Mouse (Mus musculus): ENCODE measurements around the gene Sac3d1. TPM values are rescaled to one million over a fixed set of nuclear protein-coding genes. Genes with fewer than 3 reads are reported as not detected.
A peak's percentile ranks its signal among the peaks of the same experiment; 100 is the strongest.

Gene Sac3d1
- polyA plus RNA-seq, 1 experiment from 2014 or later = 50.8 TPM

DNA sequence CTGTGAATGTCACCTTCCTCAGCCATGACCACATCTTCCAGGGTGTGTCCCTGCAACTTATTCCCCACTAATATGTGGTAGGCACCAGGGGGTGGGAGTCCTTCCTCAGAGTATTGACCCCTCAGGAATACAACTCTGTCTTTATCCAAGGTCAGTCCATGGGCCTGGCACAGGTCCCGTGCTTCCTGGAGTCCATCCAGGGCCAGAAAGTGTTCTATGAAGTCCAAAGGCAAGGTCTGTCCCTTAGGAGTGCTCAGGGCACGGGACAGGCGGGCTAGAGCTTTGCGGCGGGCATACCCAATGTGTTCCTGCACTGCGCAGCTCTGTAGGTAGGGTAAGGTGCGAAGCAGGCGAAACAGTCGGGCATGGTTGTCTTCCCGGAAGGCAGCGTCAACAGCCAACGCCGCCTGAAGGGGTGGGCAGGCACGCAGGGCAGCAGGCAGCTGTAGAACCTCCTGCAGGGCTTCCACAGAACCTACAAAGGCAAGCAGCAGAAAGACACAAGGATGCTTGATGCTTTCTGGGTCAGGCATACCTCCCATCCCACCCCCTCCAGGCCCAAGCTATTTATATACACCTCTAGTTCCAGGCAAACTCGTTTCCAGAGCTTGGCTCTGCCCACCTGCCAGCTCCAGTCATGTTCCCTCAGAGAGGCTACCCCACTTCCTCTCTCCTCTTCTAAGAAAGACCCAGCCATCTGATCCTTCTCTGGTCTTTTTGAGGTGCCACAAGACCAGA, 2.2 kb downstream of the Sac3d1 start:
- Histone ChIP-seq H3K4me2 (replicated peaks) (0 out of 2 replicates have a peak overlapping the region, but pooled peaks have one; percentile 95), H3K27me3 (no peaks in the 10 kb centered on the region), H3K9me3 (no peaks in the 10 kb centered on the region), H3K9ac (replicated peaks) (no peak overlapping the region), H3K36me3 (peaks cover 24% of the 10 kb centered on the region), H3K27ac (replicated peaks) (no peak overlapping the region), H3K4me3 (0 out of 2 replicates have a peak overlapping the region, but pooled peaks have one; percentile 89), H3K4me1 (peaks cover 23% of the 10 kb centered on the region)
- no peak for ATAC-seq (ENCODE audit: low FRiP score, low read depth)
- 94% methylated on average over 15 of the region's 15 CpGs for WGBS

DNA sequence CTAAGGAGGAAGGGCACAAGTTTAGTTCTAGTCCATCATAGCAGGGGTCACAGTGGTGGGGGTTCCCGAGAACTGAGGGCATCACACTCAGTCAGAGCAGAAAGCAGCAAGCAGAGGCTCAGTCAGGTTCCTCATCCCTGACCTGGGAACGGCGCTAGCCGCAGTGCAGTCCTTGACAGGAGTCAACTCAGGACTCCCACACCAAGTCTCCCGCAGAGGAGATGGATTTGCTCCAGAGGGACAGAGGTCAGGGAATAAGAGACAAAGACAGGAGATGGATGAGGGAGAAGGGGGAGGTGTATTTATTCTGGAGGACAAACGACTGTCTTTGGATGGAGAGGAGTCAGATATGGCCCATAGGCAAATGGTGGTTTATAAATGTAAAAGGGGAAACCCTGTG, 5.3 kb downstream of the Sac3d1 start:
- H3K27me3 ChIP-seq = no peaks in the 10 kb centered on the region
- no peak overlapping the region for H3K27ac ChIP-seq (replicated peaks)
- no peak overlapping the region for H3K4me3 ChIP-seq
- H3K9me3 ChIP-seq = no peaks in the 10 kb centered on the region
- no peak overlapping the region for H3K4me2 ChIP-seq (replicated peaks)
- peaks cover 24% of the 10 kb centered on the region for H3K36me3 ChIP-seq
- no peak overlapping the region for H3K9ac ChIP-seq (replicated peaks)
- H3K4me1 ChIP-seq = peaks cover 12% of the 10 kb centered on the region
- WGBS = 72% methylated on average over 6 of the region's 6 CpGs
- ATAC-seq (ENCODE audit: low FRiP score, low read depth) = no peak

DNA sequence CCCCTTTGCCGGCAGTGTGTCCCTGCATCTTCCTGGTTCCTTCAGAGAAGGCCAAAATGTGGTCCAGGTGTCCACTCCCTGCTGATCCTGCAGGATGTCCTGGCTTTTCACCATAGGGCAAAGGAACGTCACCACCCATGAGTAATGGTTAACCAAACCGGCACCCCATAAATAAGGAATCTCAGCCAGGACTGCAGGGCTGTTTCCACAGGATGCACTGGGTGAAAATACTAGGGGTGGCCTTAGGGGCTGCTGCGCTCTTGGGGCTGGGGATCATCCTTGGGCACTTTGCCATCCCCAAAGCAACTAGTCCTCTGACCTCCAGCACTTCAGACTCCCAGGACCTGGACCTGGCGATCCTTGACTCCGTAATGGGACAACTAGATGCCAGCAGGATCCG, 12.9 kb downstream of the Sac3d1 start, which contains the start of gene Naaladl1:
TSS of gene Naaladl1 (plus strand) at position 197 of the 400 bp plus-strand sequence.
- Histone ChIP-seq H3K4me1 (no peaks in the 10 kb centered on the region), H3K27me3 (no peaks in the 10 kb centered on the region), H3K27ac (replicated peaks) (no peak within 1 kb of the TSS), H3K36me3 (no peaks in the 10 kb centered on the region), H3K4me2 (replicated peaks) (no peak within 1 kb of the TSS), H3K9me3 (no peaks in the 10 kb centered on the region), H3K4me3 (no peak within 1 kb of the TSS), H3K9ac (replicated peaks) (no peak within 1 kb of the TSS)
- no peak for ATAC-seq (ENCODE audit: low FRiP score, low read depth)
- WGBS = 84% methylated on average over 7 of the region's 7 CpGs

DNA sequence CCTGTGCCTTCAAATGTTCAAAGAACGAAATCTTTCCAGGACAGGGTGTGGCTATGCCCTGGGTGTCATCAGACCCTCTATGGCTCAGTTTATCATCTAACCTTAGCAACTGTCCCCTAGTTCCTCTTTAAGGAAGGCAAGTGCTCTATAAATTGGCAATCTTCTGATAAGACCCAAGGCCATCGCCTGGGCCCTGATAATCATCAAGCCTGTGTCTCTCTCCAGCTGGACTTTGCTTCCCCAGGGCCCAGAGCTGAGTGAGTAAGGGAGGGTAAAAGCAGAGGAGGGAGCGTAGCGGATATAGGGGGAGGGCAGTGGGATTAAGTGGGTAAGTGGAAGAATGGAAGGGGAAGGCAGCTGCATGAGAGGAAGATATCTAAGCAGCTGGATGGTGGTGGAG, 14.0 kb downstream of the Sac3d1 start:
- Histone ChIP-seq H3K4me1 (no peaks in the 10 kb centered on the region), H3K27me3 (no peaks in the 10 kb centered on the region), H3K4me2 (replicated peaks) (no peak overlapping the region), H3K9me3 (no peaks in the 10 kb centered on the region), H3K4me3 (no peak overlapping the region), H3K27ac (replicated peaks) (no peak overlapping the region), H3K9ac (replicated peaks) (no peak overlapping the region), H3K36me3 (0 out of 2 replicates have a peak, but pooled peaks cover 2% of the 10 kb centered on the region)
- ATAC-seq (ENCODE audit: low FRiP score, low read depth) = no peak
- 71% methylated on average over 4 of the region's 4 CpGs for WGBS

DNA sequence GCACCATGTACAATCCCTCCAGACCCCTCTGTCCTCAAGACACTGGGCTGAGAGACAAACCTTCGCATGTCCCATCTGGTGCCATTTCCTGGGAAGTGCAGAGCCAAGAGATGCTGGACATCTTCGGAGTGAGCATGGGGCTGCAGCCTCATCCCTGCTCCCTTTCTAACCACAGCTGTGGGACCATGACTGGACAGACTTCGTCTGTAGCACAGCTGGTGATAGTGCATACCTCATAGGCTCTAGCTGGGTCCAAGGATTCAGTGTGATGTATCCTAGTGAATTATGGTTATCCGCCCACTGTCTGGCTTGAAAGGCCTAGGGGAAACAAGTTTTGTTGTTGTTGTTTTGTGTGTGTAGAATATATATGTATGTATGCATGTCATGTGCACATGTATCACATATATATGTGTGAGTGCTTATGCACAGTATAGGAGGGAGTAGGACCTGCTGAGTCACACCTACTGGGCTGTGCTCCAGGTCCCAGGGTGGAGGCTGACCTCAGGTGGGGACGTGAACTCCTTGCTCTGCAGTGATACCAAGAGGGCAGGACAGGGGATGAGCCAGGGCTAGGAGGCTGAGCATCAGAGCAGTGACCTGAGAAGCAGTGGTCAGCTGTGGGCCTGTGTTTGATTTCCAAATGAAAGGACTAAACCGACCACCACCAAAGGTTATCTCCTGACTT, 16.1 kb downstream of the Sac3d1 start:
- H3K4me2 ChIP-seq (replicated peaks) = no peak overlapping the region
- no peaks in the 10 kb centered on the region for H3K9me3 ChIP-seq
- H3K4me3 ChIP-seq = no peak overlapping the region
- no peaks in the 10 kb centered on the region for H3K27me3 ChIP-seq
- 82% methylated on average over 6 of the region's 6 CpGs for WGBS
- H3K4me1 ChIP-seq = no peaks in the 10 kb centered on the region
- H3K9ac ChIP-seq (replicated peaks) = no peak overlapping the region
- no peak for ATAC-seq (ENCODE audit: low FRiP score, low read depth)
- H3K27ac ChIP-seq (replicated peaks) = no peak overlapping the region
- peaks cover 2% of the 10 kb centered on the region; the same call in 1 of the 2 replicates for H3K36me3 ChIP-seq

DNA sequence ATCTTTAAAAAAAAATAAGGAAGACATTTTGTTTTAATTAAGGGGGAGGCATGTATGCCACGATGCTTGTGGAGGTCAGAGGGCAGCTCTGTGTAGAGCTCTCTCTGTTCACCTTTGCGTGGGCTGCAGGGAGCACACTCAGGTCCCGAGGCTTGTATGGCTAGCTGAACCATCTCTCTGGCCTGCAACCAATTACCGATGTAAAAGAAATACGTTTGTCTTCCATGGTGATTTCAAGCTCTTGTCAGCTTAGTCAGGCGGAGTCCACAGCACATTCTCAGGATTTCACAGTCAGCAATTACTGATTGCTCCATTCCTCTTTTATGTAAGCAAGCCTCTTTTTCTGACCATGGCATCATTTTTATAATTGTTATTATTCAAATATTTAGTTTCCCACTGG, 17.3 kb downstream of the Sac3d1 start:
- 83% methylated on average over 6 of the region's 6 CpGs for WGBS
- no peak for ATAC-seq (ENCODE audit: low FRiP score, low read depth)

DNA sequence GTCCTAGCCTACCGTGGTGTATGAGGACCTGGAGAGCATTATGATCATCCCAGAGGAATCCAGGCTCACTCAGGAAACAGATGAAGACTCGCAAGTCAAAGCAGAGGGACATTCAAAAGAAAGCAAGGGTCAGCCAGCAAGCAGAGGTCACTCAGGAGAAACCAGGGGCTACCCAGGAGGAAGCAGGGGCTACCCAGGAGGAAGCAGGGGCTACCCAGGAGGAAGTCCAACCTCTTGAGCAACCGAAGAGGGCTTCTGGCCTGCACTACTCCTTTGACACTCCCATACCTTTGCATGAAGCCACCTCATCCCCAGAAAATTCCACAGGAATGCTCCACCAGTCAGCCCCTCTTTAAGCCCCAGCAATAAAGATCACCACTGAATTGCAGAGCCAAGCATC, 20.6 kb downstream of the Sac3d1 start:
- ATAC-seq (ENCODE audit: low FRiP score, low read depth) = no peak
- H3K9me3 ChIP-seq = no peaks in the 10 kb centered on the region
- peaks cover 27% of the 10 kb centered on the region for H3K36me3 ChIP-seq
- WGBS = 89% methylated on average over 3 of the region's 3 CpGs
- H3K4me1 ChIP-seq = no peaks in the 10 kb centered on the region
- no peaks in the 10 kb centered on the region for H3K27me3 ChIP-seq
- no peak overlapping the region for H3K4me3 ChIP-seq
- no peak overlapping the region for H3K9ac ChIP-seq (replicated peaks)
- no peak overlapping the region for H3K27ac ChIP-seq (replicated peaks)
- H3K4me2 ChIP-seq (replicated peaks) = no peak overlapping the region

More for the DNA sequence above, 17.3 kb downstream of the Sac3d1 start:
- Histone ChIP-seq H3K27ac (replicated peaks) (no peak overlapping the region), H3K4me3 (no peak overlapping the region), H3K9ac (replicated peaks) (no peak overlapping the region), H3K4me1 (no peaks in the 10 kb centered on the region), H3K36me3 (peaks cover 5% of the 10 kb centered on the region; the same call in 1 of the 2 replicates), H3K9me3 (no peaks in the 10 kb centered on the region), H3K4me2 (replicated peaks) (no peak overlapping the region), H3K27me3 (no peaks in the 10 kb centered on the region)

DNA sequence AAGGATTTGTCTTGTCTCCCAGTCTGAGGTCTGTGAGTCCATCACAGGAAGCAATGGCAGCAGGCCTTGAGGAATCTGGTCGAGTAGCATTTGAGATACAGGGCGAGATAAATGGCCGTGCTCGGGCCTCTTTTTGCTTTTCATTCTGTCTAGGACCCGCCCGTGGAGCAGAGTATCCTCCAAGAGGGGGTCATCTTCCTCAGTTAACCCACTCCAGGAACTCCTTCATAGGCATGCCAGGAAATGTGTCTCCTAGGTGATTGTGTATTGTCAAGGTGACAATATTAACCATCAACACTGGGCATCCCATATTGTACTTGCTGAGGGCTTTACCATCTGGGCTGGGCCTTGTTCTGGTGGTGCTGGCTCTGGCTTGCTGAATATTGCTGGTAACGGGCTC, 24.3 kb downstream of the Sac3d1 start, which contains the start of gene AC131692.1:
TSS of gene AC131692.1 (plus strand) at position 301 of the 400 bp plus-strand sequence.
- no peaks in the 10 kb centered on the region for H3K27me3 ChIP-seq
- H3K4me3 ChIP-seq = no peak within 1 kb of the TSS
- no peak within 1 kb of the TSS for H3K4me2 ChIP-seq (replicated peaks)
- H3K9ac ChIP-seq (replicated peaks) = no peak within 1 kb of the TSS
- H3K27ac ChIP-seq (replicated peaks) = no peak within 1 kb of the TSS
- 95% methylated on average over 7 of the region's 7 CpGs for WGBS
- peaks cover 54% of the 10 kb centered on the region for H3K36me3 ChIP-seq
- no peaks in the 10 kb centered on the region for H3K9me3 ChIP-seq
- H3K4me1 ChIP-seq = no peaks in the 10 kb centered on the region
- no peak for ATAC-seq (ENCODE audit: low FRiP score, low read depth)

DNA sequence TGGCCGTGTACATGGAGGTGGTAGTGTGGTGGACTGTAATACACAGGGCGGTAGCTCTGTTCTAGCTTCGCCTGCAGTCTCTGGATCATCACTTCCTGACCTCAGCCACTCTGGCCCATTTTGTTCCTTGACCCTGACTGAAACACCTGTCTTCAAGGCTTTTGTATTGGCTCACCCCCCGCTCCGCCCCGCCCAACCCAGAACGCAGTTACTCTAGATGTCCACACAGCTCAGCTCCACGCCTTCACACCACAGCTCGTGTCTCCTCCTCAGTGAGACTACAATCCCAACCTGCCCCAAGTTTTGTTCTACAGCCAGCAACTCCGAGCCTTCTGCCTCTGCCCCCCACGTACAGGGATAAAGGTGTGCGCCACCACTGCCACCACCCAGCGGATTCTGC, 29.6 kb downstream of the Sac3d1 start:
- no peak for ATAC-seq (ENCODE audit: low FRiP score, low read depth)
- Histone ChIP-seq H3K4me1 (peaks cover 20% of the 10 kb centered on the region), H3K4me2 (replicated peaks) (no peak overlapping the region), H3K36me3 (peaks cover 64% of the 10 kb centered on the region), H3K9me3 (no peaks in the 10 kb centered on the region), H3K27me3 (no peaks in the 10 kb centered on the region), H3K9ac (replicated peaks) (no peak overlapping the region), H3K27ac (replicated peaks) (no peak overlapping the region), H3K4me3 (no peak overlapping the region)
- 93% methylated on average over 13 of the region's 13 CpGs for WGBS

DNA sequence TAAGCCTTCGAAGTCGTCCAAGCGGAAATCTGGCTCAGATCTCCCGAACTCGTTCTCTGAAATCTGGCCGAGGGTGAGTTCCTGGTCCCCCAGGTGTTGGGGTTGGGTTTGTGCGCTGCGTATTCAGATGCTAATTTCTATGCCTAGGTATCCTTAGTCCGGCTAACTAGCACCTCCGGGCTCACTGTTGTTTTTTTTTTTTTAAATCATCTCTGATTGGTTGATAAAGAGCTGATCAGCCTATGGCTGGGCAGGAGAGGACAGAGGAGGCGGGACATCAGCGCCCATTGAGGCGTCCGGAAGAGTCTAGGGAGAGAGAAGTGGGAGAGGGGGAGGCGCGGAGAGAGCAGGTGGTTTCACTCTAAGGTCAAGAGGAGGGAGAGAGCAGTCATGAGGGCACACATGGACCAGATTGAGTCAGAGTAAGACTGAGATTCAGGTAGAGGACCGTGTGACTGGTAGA, 33.0 kb downstream of the Sac3d1 start:
- Histone ChIP-seq H3K9ac (replicated peaks) (peak overlapping the region; percentile 56), H3K4me2 (replicated peaks) (peak overlapping the region; percentile 89), H3K36me3 (peaks cover 61% of the 10 kb centered on the region), H3K4me1 (peaks cover 26% of the 10 kb centered on the region), H3K27ac (replicated peaks) (0 out of 2 replicates have a peak overlapping the region, but pooled peaks have one; percentile 49), H3K4me3 (peak overlapping the region; percentile 79), H3K9me3 (no peaks in the 10 kb centered on the region), H3K27me3 (no peaks in the 10 kb centered on the region)
- under 1% methylated on average over 17 of the region's 17 CpGs for WGBS
- ATAC-seq (ENCODE audit: low FRiP score, low read depth) = peak; percentile 64

DNA sequence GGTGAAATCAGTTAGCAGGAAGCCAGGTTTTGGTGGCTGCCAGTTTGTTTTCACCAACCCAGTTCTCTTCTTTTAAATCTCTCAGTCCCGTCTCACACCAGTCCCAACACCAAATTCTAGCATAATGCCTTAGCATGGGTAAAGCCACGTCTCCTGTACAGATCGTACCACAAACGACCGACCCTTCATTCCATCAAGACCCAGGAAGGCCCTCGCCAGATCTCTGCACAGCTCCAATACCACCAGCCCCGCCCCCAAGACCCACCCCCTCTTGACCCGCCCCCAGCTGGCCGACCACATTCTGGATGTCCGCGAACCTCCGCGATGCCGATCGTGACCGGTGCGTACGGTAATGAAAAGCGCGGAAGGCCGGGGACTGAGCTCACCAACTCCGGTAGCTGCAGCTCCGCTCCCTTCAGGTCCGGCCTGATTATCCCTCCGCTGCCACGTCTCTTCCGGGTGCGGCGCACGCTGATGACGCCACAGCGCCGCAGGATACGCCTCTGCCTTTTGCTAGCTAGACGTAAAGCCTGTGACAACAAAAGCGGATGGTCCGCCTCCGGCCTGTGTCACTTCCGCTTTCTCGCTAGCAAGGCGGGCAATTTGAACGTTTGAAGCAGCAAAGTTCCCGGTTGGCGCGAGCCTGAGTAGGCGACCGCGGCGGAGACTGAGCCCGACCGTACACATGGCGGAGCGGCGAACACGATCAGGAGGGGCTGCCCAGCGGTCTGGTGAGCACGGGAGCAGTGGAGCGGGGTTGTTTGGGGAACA, 33.8 kb downstream of the Sac3d1 start, which contains the start of the genes Zfpl1 and Cdca5:
TSS of gene Zfpl1 (minus strand) at position 479 of the 771 bp plus-strand sequence.
TSS of gene Cdca5 (plus strand) at position 506 of the 771 bp plus-strand sequence.
- Histone ChIP-seq H3K27ac (replicated peaks) (0 out of 2 replicates have a peak within 1 kb of the TSS, but pooled peaks have one; percentile 49), H3K9ac (replicated peaks) (peak within 1 kb of the TSS; percentile 81), H3K4me1 (peaks cover 26% of the 10 kb centered on the region), H3K4me3 (peak within 1 kb of the TSS; percentile 79), H3K27me3 (no peaks in the 10 kb centered on the region), H3K4me2 (replicated peaks) (peak within 1 kb of the TSS; percentile 89), H3K9me3 (no peaks in the 10 kb centered on the region), H3K36me3 (peaks cover 62% of the 10 kb centered on the region)
- under 1% methylated on average over 58 of the region's 58 CpGs for WGBS
- ATAC-seq (ENCODE audit: low FRiP score, low read depth) = peak; percentile 90

Measured in midbrain, embryonic 12.5 days (tissue).